Mouse (Mus musculus): ENCODE results near the gene Kdm4b. TPM values are rescaled to one million over a fixed set of nuclear protein-coding genes. Genes with fewer than 3 reads are reported as not detected.

Gene Kdm4b
- polyA plus RNA-seq, 1 experiment from 2014 or later = 13.5 TPM

DNA sequence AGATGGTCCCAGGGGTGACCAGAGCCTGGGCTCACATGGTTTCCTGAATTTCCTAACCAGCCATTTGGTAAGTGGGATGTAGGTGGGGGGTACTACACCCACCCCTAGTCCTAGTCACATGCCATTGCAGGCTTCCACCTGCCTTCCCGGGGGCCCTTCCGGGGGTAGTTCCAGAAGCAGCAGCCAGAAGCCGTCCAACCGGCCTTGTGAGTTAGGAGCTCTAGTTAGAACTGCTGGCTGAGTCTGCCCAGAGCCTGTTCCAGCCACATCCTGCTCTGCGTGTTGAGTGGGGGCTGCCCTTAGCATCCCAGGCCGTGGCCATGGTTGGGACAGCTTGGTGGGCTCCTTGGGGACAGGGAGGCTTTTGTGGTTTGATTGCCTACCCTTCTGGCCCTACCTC, 17.8 kb upstream of the Kdm4b start:
- WGBS = 52% methylated on average over 6 of the region's 6 CpGs
- peak overlapping the region; percentile 69 for H3K27ac ChIP-seq (replicated peaks)
- DNase-seq (ENCODE audit: low spot score) = peak; percentile 83

DNA sequence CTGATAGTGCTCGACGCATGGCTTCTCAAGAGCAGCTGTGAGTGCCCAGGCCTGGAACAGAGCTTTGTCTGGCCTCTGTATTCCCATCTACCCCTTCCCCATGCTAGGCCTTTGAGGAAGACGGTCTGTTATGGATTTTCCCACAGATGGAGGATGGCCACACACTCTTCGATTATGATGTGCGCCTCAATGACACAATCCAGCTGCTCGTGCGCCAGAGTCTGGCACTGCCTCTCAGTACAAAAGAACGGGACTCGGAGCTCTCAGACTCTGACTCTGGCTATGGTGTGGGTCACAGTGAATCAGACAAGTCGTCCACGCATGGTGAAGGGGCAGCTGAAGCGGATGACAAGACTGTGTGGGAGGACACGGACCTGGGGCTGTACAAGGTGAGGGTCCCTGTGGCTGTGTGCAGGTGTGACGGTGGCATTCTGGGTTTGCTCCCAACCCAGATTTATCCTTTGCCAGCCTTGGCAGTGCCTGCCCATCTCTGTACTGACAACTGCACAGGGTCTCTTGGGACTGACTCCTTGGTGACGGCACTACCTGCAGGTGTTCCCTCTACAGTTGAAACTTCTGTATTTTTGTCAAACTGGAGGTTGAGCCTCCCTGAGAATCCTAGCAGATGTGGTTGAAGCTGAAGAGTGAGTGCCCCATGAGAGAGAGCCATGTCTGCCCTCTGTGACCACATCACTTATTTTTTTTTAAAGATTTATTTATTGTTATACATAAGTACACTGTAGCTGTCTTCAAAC, 16.5 kb upstream of the Kdm4b start:
- Histone ChIP-seq H3K36me3 (ENCODE audit: control insufficient read depth, insufficient read depth, low read length) (peaks cover 11% of the 10 kb centered on the region), H3K9me3 (ENCODE audit: control insufficient read depth, low read length) (no peaks in the 10 kb centered on the region), H3K4me2 (replicated peaks; ENCODE audit: low read depth) (no peak overlapping the region), H3K4me1 (replicated peaks; ENCODE audit: control insufficient read depth, insufficient read depth) (peaks cover 5% of the 10 kb centered on the region; the same call in 1 of the 2 replicates), H3K27me3 (ENCODE audit: control insufficient read depth, insufficient read depth, low read length) (no peaks in the 10 kb centered on the region), H3K4me3 (ENCODE audit: low read depth, low read length) (no peak overlapping the region), H3K27ac (replicated peaks) (0 out of 2 replicates have a peak overlapping the region, but pooled peaks have one; percentile 69), H3K9ac (ENCODE audit: low read length) (no peak overlapping the region)
- DNase-seq (ENCODE audit: low spot score) (no peak), ATAC-seq (ENCODE audit: low FRiP score, low TSS enrichment) (no peak)
- 76% methylated on average over 15 of the region's 15 CpGs for WGBS
- TF ChIP-seq EP300 (optimal IDR thresholded peaks at IDR 0.05) (no peak), CTCF (IDR thresholded peaks at IDR 0.05; ENCODE audit: low read depth) (no peak)

More for the DNA sequence above, 17.8 kb upstream of the Kdm4b start:
- H3K9me3 ChIP-seq (ENCODE audit: control insufficient read depth, low read length) = no peaks in the 10 kb centered on the region
- H3K9ac ChIP-seq (ENCODE audit: low read length) = no peak overlapping the region; the same call in 1 of the 2 replicates
- ATAC-seq (ENCODE audit: low FRiP score, low TSS enrichment) = peak; percentile 58
- H3K4me3 ChIP-seq (ENCODE audit: low read depth, low read length) = no peak overlapping the region
- H3K4me2 ChIP-seq (replicated peaks; ENCODE audit: low read depth) = no peak overlapping the region
- peaks cover 8% of the 10 kb centered on the region; the same call in 1 of the 2 replicates for H3K36me3 ChIP-seq (ENCODE audit: control insufficient read depth, insufficient read depth, low read length)
- no peak for TF ChIP-seq EP300 (optimal IDR thresholded peaks at IDR 0.05)
- no peak for TF ChIP-seq CTCF (IDR thresholded peaks at IDR 0.05; ENCODE audit: low read depth)
- H3K27me3 ChIP-seq (ENCODE audit: control insufficient read depth, insufficient read depth, low read length) = no peaks in the 10 kb centered on the region
- H3K4me1 ChIP-seq (replicated peaks; ENCODE audit: control insufficient read depth, insufficient read depth) = peaks cover 5% of the 10 kb centered on the region; the same call in 1 of the 2 replicates

DNA sequence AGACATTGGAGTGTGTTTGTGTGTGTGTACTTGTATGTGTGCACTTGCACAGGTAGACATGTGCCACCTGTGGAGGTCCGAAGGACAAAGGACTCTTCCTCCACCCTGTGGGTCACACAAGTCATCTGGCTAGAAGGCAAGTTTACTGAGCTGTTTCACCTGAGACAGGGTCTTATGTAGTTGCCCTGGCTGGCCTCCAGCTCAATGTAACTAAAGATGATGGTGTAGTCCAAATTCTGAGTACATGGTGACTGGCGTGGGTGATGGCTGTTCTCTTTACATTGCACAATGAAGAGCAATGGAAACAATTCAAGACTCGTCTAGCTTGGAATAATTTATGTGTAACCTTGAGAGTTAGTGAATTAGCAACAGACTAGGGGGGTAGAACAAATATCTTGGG, 1.4 kb upstream of the Kdm4b start:
- H3K4me2 ChIP-seq (replicated peaks; ENCODE audit: low read depth) = no peak overlapping the region
- no peaks in the 10 kb centered on the region for H3K36me3 ChIP-seq (ENCODE audit: control insufficient read depth, insufficient read depth, low read length)
- H3K4me3 ChIP-seq (ENCODE audit: low read depth, low read length) = no peak overlapping the region
- no peak for TF ChIP-seq EP300 (optimal IDR thresholded peaks at IDR 0.05)
- no peak for TF ChIP-seq CTCF (IDR thresholded peaks at IDR 0.05; ENCODE audit: low read depth)
- no peak for DNase-seq (ENCODE audit: low spot score)
- H3K9ac ChIP-seq (ENCODE audit: low read length) = no peak overlapping the region
- 53% methylated on average over 3 of the region's 3 CpGs for WGBS
- H3K27ac ChIP-seq (replicated peaks) = no peak overlapping the region
- H3K27me3 ChIP-seq (ENCODE audit: control insufficient read depth, insufficient read depth, low read length) = no peaks in the 10 kb centered on the region
- H3K9me3 ChIP-seq (ENCODE audit: control insufficient read depth, low read length) = no peaks in the 10 kb centered on the region
- peaks cover 14% of the 10 kb centered on the region for H3K4me1 ChIP-seq (replicated peaks; ENCODE audit: control insufficient read depth, insufficient read depth)
- ATAC-seq (ENCODE audit: low FRiP score, low TSS enrichment) = no peak

DNA sequence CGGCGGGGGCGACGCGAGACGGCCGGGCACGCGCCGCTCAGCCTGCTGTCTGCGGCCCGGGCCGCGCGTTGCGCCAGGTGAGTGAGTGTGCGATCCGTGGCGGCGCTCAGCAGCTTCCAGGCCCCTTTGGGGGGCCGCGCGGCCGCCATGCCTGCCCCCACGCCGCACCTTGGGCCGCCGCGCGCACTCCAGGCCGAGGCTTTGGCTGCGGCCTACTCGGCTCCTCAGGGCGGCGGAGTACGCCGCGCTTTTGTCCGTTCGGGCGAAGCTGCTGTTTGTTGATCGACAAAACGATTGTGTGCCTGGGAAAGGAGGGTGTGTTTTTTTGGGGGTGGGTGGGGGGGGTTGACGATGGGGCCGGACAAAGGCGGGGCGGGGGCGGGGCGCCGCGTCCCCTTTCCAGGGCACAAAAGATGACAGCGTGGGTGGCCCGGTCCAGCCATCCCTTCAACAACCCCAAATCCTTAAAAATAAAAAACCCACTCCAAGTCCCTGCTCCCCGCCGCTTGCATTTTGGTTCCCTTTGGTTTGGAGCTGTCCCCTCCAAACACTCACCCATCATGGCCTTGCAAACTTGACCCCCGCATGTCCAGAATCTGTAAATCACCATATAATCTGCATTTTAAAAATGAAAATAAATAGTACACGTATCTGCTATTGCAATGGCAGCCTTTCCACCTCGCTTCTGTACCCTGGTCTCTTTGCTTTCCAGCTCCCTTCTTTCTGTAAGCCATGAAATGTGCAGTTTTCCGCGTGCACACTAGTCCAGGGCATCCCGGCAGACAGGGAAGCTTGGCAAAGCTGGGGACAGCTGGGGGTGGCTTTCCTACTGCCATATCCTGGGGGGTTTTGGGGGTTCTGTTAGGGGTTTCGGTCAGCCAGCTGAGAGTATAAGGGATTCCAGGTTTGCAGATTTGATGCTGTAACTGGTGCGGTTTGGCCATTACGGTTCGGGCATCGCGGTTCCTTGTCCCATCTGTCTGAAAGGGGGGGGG, 588 bp downstream of the Kdm4b start:
- Histone ChIP-seq H3K4me1 (replicated peaks; ENCODE audit: control insufficient read depth, insufficient read depth) (peaks cover 14% of the 10 kb centered on the region), H3K4me2 (replicated peaks; ENCODE audit: low read depth) (peak overlapping the region; percentile 79), H3K27ac (replicated peaks) (peak overlapping the region; percentile 99), H3K9ac (ENCODE audit: low read length) (peak overlapping the region; percentile 98), H3K36me3 (ENCODE audit: control insufficient read depth, insufficient read depth, low read length) (no peaks in the 10 kb centered on the region), H3K9me3 (ENCODE audit: control insufficient read depth, low read length) (no peaks in the 10 kb centered on the region), H3K4me3 (ENCODE audit: low read depth, low read length) (peak overlapping the region; percentile 83), H3K27me3 (ENCODE audit: control insufficient read depth, insufficient read depth, low read length) (no peaks in the 10 kb centered on the region)
- 2% methylated on average over 40 of the region's 67 CpGs for WGBS
- ATAC-seq (ENCODE audit: low FRiP score, low TSS enrichment) = peak; percentile 31
- TF ChIP-seq CTCF (IDR thresholded peaks at IDR 0.05; ENCODE audit: low read depth) (no peak), EP300 (optimal IDR thresholded peaks at IDR 0.05) (no peak)
- peak; percentile 56 for DNase-seq (ENCODE audit: low spot score)

DNA sequence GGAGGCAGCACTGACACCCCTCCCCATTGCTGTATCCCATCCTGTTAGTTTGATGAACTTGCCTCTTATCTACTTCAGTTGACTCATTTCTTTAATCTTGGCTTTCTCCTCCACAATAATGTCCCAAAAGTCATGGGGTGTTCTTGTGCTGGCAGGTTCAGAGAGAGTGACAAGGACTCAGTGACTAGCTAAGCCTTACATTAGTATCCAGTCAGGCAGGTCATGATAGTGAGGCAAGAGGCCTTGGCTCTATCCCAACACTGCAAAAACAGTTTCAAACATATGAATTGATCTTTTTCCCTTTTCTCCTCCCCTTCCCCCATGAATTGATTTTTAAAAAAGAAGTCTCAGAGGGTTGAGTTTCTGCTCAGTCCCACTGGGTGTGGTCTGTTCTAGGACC, 3.4 kb downstream of the Kdm4b start:
- Histone ChIP-seq H3K27me3 (ENCODE audit: control insufficient read depth, insufficient read depth, low read length) (no peaks in the 10 kb centered on the region), H3K9ac (ENCODE audit: low read length) (no peak overlapping the region), H3K36me3 (ENCODE audit: control insufficient read depth, insufficient read depth, low read length) (no peaks in the 10 kb centered on the region), H3K4me1 (replicated peaks; ENCODE audit: control insufficient read depth, insufficient read depth) (peaks cover 14% of the 10 kb centered on the region), H3K4me2 (replicated peaks; ENCODE audit: low read depth) (no peak overlapping the region), H3K27ac (replicated peaks) (no peak overlapping the region), H3K9me3 (ENCODE audit: control insufficient read depth, low read length) (no peaks in the 10 kb centered on the region), H3K4me3 (ENCODE audit: low read depth, low read length) (no peak overlapping the region)
- DNase-seq (ENCODE audit: low spot score) (no peak), ATAC-seq (ENCODE audit: low FRiP score, low TSS enrichment) (no peak)
- TF ChIP-seq CTCF (IDR thresholded peaks at IDR 0.05; ENCODE audit: low read depth) = no peak
- TF ChIP-seq EP300 (optimal IDR thresholded peaks at IDR 0.05) = peak; percentile 28
